Comparison of ENCODE assay signal across 17 mouse cellular contexts in genomic region chr13:7785252-7785651, GRCm38 (mm10).
A peak's percentile ranks its signal among the peaks of the same experiment; 100 is the strongest.
DNase-seq lines count a peak whose midpoint lies in the region; ATAC-seq lines count a peak whose summit lies in the region.
"Had no signal": no experiment of that assay in that cellular context is flagged by ENCODE, and none has a peak within 500 bp of the region (broad histone marks: within the 10 kb centered on the region; RNA-seq: fewer than 3 reads in every experiment).

No protein-coding gene starts in this region.

- DNase-seq in forebrain, embryonic 14.5 days (ENCODE audit: low spot score) = peak; percentile 9
- DNase-seq in forebrain, embryonic 10.5 days (ENCODE audit: extremely low spot score, low spot score) = no peak
- peak; percentile 3 for DNase-seq in layer of hippocampus, adult 9-11 months
- DNase-seq in layer of hippocampus, adult 11-12 months (ENCODE audit: low spot score) = no peak
- no peak for DNase-seq in lung, postnatal 36 days
- DNase-seq in thymus, postnatal 14 days = no peak
- DNase-seq: adrenal gland, adult 2 months; adrenal gland, postnatal 10 days; adrenal gland, postnatal 25 days; cerebellum, adult 11-12 months; cerebellum, adult 2 months; cerebellum, adult 9-10 months; cerebellum, postnatal 10 days; cerebellum, postnatal 25 days had no signal

- H3K9ac ChIP-seq in forebrain, embryonic 14.5 days (ENCODE audit: low read length) = no peak overlapping the region
- H3K9ac ChIP-seq in forebrain, embryonic 16.5 days (replicated peaks; ENCODE audit: low read depth, low read length) = no peak overlapping the region
- H3K9ac ChIP-seq: embryonic facial prominence, embryonic 12.5 days had no signal

- H3K4me2 ChIP-seq in forebrain, embryonic 14.5 days (ENCODE audit: low read length) = no peak overlapping the region
- H3K4me2 ChIP-seq in forebrain, embryonic 16.5 days (ENCODE audit: low read length) = no peak overlapping the region
- H3K4me2 ChIP-seq: embryonic facial prominence, embryonic 12.5 days had no signal

- no peak overlapping the region for H3K27ac ChIP-seq in forebrain, embryonic 14.5 days (ENCODE audit: low read depth, low read length)
- H3K27ac ChIP-seq in forebrain, embryonic 10.5 days = no peak overlapping the region
- no peak overlapping the region for H3K27ac ChIP-seq in forebrain, embryonic 16.5 days (ENCODE audit: low read length)
- H3K27ac ChIP-seq: embryonic facial prominence, embryonic 10.5 days; embryonic facial prominence, embryonic 12.5 days had no signal

- ATAC-seq in forebrain, embryonic 14.5 days = no peak
- ATAC-seq in forebrain, embryonic 16.5 days = peak; percentile 77

- H3K27me3 ChIP-seq in forebrain, embryonic 14.5 days (replicated peaks; ENCODE audit: control insufficient read depth, insufficient read depth, low read length) = no peaks in the 10 kb centered on the region
- H3K27me3 ChIP-seq in forebrain, embryonic 10.5 days (ENCODE audit: poor library complexity, severe bottlenecking) = no peaks in the 10 kb centered on the region
- H3K27me3 ChIP-seq in forebrain, embryonic 16.5 days (replicated peaks; ENCODE audit: control insufficient read depth, insufficient read depth, low read length) = no peaks in the 10 kb centered on the region
- H3K27me3 ChIP-seq: embryonic facial prominence, embryonic 12.5 days had no signal

- no peaks in the 10 kb centered on the region for H3K9me3 ChIP-seq in forebrain, embryonic 14.5 days (replicated peaks; ENCODE audit: control insufficient read depth, low read length)
- H3K9me3 ChIP-seq in forebrain, embryonic 10.5 days = no peaks in the 10 kb centered on the region
- H3K9me3 ChIP-seq in forebrain, embryonic 16.5 days (ENCODE audit: control insufficient read depth, low read length) = no peaks in the 10 kb centered on the region
- H3K9me3 ChIP-seq: embryonic facial prominence, embryonic 10.5 days; embryonic facial prominence, embryonic 12.5 days had no signal

- WGBS in forebrain, embryonic 14.5 days = 86% methylated on average over 3 of the region's 3 CpGs
- WGBS in forebrain, embryonic 10.5 days = 87% methylated on average over 3 of the region's 3 CpGs
- 69% methylated on average over 3 of the region's 3 CpGs for WGBS in forebrain, embryonic 16.5 days

- H3K4me3 ChIP-seq in forebrain, embryonic 14.5 days (ENCODE audit: low read depth, low read length) = no peak overlapping the region
- no peak overlapping the region for H3K4me3 ChIP-seq in forebrain, embryonic 10.5 days
- H3K4me3 ChIP-seq in forebrain, embryonic 16.5 days (replicated peaks; ENCODE audit: low read length) = no peak overlapping the region
- H3K4me3 ChIP-seq: embryonic facial prominence, embryonic 10.5 days; embryonic facial prominence, embryonic 12.5 days had no signal

- H3K36me3 ChIP-seq in forebrain, embryonic 14.5 days (ENCODE audit: control insufficient read depth, insufficient read depth, low read length) = no peaks in the 10 kb centered on the region
- H3K36me3 ChIP-seq in forebrain, embryonic 10.5 days (replicated peaks) = no peaks in the 10 kb centered on the region
- H3K36me3 ChIP-seq in forebrain, embryonic 16.5 days (ENCODE audit: control insufficient read depth, insufficient read depth) = no peaks in the 10 kb centered on the region
- H3K36me3 ChIP-seq: embryonic facial prominence, embryonic 10.5 days; embryonic facial prominence, embryonic 12.5 days had no signal

- no peaks in the 10 kb centered on the region for H3K4me1 ChIP-seq in forebrain, embryonic 14.5 days (ENCODE audit: control insufficient read depth, insufficient read depth, low read length)
- no peaks in the 10 kb centered on the region for H3K4me1 ChIP-seq in forebrain, embryonic 10.5 days
- H3K4me1 ChIP-seq in forebrain, embryonic 16.5 days (replicated peaks; ENCODE audit: control insufficient read depth, insufficient read depth, low read length) = no peaks in the 10 kb centered on the region
- H3K4me1 ChIP-seq: embryonic facial prominence, embryonic 10.5 days; embryonic facial prominence, embryonic 12.5 days had no signal

Comparison
In these comparisons a context has a peak if more than half of its experiments do, and no peak if none do; other contexts are left out.
1. DNase-seq: peak in forebrain, embryonic 14.5 days (single experiment) and layer of hippocampus, adult 9-11 months (single experiment); none in forebrain, embryonic 10.5 days (single experiment), layer of hippocampus, adult 11-12 months (single experiment), lung, postnatal 36 days (single experiment) and thymus, postnatal 14 days (single experiment).